Mouse (Mus musculus): ENCODE results near the gene Gm10638. TPM values are rescaled to one million over a fixed set of nuclear protein-coding genes. Genes with fewer than 3 reads are reported as not detected.

Gm10638 gene
- 0.33 and 0.64 TPM in 2 replicates for polyA plus RNA-seq (2021; fragmentation: Nextera tagmentation)
- long read RNA-seq, experiment 1 = 0 reads
- long read RNA-seq, experiment 2, partial matches to known transcripts = 0 of 3 reads
- long read RNA-seq, experiment 2, other reads (novel, unspliced or antisense) = 1 of 3 reads

DNA sequence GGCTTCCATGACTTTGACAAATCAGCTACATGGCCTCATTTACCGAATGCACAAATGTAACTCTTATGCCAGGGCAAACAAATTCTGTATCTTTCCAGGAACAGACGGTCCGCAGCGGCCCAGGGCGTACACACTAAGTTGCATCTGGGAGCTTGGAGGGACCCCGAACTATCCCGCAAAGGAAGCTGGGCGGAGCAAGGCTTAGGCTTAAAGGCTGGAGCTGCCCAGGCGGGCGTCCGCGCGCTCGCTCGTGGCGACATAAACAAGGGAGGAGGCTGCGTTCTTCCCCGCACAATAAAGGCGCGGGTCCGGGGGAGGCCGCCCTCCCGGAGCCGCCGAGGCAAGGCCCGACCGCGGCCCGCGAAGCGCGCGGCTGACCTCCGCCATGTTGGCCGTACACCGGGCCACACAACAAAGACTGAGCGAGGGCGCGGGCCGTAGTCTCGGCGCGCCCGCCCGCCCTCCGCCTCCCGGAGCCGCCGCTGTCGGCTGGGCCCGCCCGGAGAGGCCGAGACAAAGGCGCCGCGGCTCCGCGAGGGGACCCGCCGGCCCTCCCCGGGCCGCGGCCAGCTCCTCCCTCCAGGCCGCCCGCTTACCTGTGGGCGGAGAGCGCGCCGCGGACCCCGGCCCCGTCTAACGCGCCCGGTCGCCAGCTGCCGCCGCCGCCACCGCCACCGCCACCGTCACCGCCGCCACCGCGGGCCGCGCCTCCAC, at the start of gene Gm10638, which contains the start of gene Siah1a:
Gene Gm10638, plus strand, starts transcription at position 479 of the 714 bp plus-strand sequence.
Gene Siah1a, minus strand, starts transcription at position 714 of the 714 bp plus-strand sequence.

Other genes starting within 250 kb of the Gm10638 start
- gene Abcc12, start 165.0 kb upstream of the Gm10638 start, polyA plus RNA-seq (2021; fragmentation: Nextera tagmentation) = 0.13 and 0.14 TPM in 2 replicates
- gene Lonp2, start 121.7 kb upstream of the Gm10638 start, polyA plus RNA-seq (2021; fragmentation: Nextera tagmentation) = 61.6 and 66.4 TPM in 2 replicates
- 3.5 and 5.5 TPM in 2 replicates for gene Siah1a, start 235 bp downstream of the Gm10638 start, polyA plus RNA-seq (2021; fragmentation: Nextera tagmentation)
- gene N4bp1, start 139.6 kb downstream of the Gm10638 start, polyA plus RNA-seq (2021; fragmentation: Nextera tagmentation) = 4.9 TPM in 2 replicates